Mouse (Mus musculus): ENCODE measurements around the gene Prkcz.

The Prkcz gene

GRCm38 (mm10) chr4:155308679-155309078 lies 52.5 kb downstream of the Prkcz start:
- DNase-seq (ENCODE audit: low spot score), result no peak

GRCm38 (mm10) chr4:155308068-155308467 lies 53.1 kb downstream of the Prkcz start:
- peak; percentile 85 for DNase-seq (ENCODE audit: low spot score)

GRCm38 (mm10) chr4:155307591-155307990 lies 53.6 kb downstream of the Prkcz start:
- no peak for DNase-seq (ENCODE audit: low spot score)

GRCm38 (mm10) chr4:155306356-155307242 lies 54.6 kb downstream of the Prkcz start:
- no peak for DNase-seq (ENCODE audit: low spot score)

GRCm38 (mm10) chr4:155305531-155306031 lies 55.6 kb downstream of the Prkcz start:
- DNase-seq (ENCODE audit: low spot score), result no peak

- DNase-seq (ENCODE audit: low spot score), result no peak
Measured at GRCm38 (mm10) chr4:155304508-155305096, 56.6 kb downstream of the Prkcz start.

- DNase-seq (ENCODE audit: low spot score), result no peak
Measured at GRCm38 (mm10) chr4:155301965-155302364, 59.2 kb downstream of the Prkcz start.

- DNase-seq (ENCODE audit: low spot score), result no peak
Measured at GRCm38 (mm10) chr4:155301098-155301447, 60.1 kb downstream of the Prkcz start.

GRCm38 (mm10) chr4:155300421-155301097 lies 60.6 kb downstream of the Prkcz start:
- peak; percentile 22 for DNase-seq (ENCODE audit: low spot score)

GRCm38 (mm10) chr4:155298826-155299225 lies 62.3 kb downstream of the Prkcz start:
- no peak for DNase-seq (ENCODE audit: low spot score)

- DNase-seq (ENCODE audit: low spot score), result peak; percentile 24
Measured at GRCm38 (mm10) chr4:155297057-155297456, 64.1 kb downstream of the Prkcz start.

- DNase-seq (ENCODE audit: low spot score), result no peak
Measured at GRCm38 (mm10) chr4:155295996-155296395, 65.2 kb downstream of the Prkcz start.

- no peak for DNase-seq (ENCODE audit: low spot score)
Measured at GRCm38 (mm10) chr4:155295026-155295590, 66.1 kb downstream of the Prkcz start.

- no peak for DNase-seq (ENCODE audit: low spot score)
Measured at GRCm38 (mm10) chr4:155294381-155294780, 66.8 kb downstream of the Prkcz start.

- no peak for DNase-seq (ENCODE audit: low spot score)
Measured at GRCm38 (mm10) chr4:155292863-155293262, 68.3 kb downstream of the Prkcz start.

GRCm38 (mm10) chr4:155290045-155290444 lies 71.1 kb downstream of the Prkcz start:
- no peak for DNase-seq (ENCODE audit: low spot score)

- no peak for DNase-seq (ENCODE audit: low spot score)
Measured at GRCm38 (mm10) chr4:155288586-155288985, 72.6 kb downstream of the Prkcz start.

GRCm38 (mm10) chr4:155287713-155288112 lies 73.4 kb downstream of the Prkcz start:
- DNase-seq (ENCODE audit: low spot score), result no peak

- DNase-seq (ENCODE audit: low spot score), result no peak
Measured at GRCm38 (mm10) chr4:155286090-155286489, 75.1 kb downstream of the Prkcz start.

GRCm38 (mm10) chr4:155284521-155285379 lies 76.4 kb downstream of the Prkcz start:
- no peak for DNase-seq (ENCODE audit: low spot score)

- no peak for DNase-seq (ENCODE audit: low spot score)
Measured at GRCm38 (mm10) chr4:155283585-155283984, 77.6 kb downstream of the Prkcz start.

Data from urinary bladder, postnatal 14 days (tissue).